Mouse (Mus musculus) c-Kit-positive CD71-negative TER-119-negative erythroid progenitor cells, embryonic 14.5 days (primary cell): ENCODE results near the gene Ppp1r1c.

Experiments
- DNase-seq: peaks from one replicate; pipeline ENCODE4 v3.0.0-alpha.2; 2013; ENCODE audit warnings: low read depth

Gene Ppp1r1c

DNA sequence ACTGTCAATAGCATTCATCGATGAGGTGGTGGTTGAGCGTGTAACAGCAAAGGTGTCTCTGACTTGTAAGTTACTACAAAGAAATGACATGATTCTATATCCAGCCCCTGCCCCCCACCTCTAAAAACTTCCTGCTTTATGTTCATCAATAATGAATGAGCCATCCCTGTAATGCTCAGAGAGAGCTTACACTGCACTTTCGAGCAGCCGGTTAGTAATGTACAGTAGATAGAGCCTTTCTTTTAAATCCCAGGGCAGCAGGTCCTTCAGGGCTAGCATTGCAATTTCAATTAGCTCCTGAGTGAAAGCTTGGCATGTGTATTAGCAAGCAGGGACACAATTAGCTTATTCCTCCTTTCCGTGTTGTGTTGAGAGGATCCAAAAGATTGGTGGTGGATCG is at the start of gene Ppp1r1c:
Ppp1r1c (plus strand) TSS at position 206 of the 400 bp plus-strand sequence.
- DNase-seq, result no peak

DNA sequence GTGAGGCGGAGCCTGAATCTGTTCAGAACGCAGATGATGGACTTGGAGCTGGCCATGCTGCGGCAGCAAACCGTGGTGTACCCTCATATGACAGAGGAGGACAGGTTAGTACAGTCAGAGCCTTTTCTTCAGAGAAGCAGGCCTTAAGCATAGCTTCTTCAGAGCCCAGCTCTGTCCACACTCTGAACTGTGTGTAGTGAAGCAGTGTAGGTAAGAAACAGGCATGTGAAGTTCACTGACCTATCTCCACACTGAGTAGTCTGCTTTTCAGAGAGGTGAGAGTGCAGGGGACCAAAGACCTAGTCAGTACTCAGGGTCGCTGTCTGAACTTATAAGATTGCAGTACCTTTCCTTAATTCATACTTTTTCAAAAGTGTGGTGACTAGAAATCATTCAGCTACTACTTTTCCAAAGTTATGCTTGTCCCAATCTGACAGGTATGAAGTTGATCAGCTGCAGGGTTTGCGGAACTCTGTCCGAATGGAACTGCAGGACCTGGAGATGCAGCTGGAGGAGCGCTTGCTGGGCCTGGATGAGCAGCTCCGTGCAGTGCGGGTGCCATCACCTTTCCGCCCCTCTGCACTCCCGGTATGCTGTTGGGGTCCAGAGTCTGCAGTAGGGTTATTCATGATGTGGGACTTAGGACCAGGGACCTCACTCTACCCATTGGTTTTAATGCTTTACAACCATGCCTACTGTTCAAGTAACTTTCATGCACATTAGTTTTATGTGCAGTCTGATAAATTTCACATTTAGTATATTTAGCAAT is 47.0 kb upstream of the Ppp1r1c start:
- DNase-seq, result no peak

- DNase-seq, result no peak
Observed at GRCm38 (mm10) chr2:79661486-79662104, 46.0 kb upstream of the Ppp1r1c start.

GRCm38 (mm10) chr2:79664532-79665286 is 42.9 kb upstream of the Ppp1r1c start:
- DNase-seq, result no peak

DNA sequence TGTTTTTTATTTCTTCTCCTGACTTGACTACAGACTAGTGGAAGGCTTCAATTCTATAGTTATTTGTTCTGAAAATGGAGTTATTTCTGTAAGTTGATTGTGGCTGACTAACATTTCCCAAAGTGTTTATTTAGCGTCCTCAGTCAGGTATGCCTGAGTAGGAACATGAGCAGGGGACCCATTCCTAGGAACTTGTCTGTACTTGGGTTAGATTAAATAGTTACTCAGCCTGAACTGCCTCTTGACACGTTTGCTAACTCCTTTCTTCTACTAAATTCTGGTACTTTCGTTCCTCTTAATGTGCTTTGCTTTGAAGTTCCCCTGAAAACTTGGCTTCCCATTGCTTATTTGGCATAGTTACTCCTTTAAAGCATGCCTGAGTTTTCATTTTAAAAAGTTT is 42.1 kb upstream of the Ppp1r1c start:
- DNase-seq, result no peak

DNA sequence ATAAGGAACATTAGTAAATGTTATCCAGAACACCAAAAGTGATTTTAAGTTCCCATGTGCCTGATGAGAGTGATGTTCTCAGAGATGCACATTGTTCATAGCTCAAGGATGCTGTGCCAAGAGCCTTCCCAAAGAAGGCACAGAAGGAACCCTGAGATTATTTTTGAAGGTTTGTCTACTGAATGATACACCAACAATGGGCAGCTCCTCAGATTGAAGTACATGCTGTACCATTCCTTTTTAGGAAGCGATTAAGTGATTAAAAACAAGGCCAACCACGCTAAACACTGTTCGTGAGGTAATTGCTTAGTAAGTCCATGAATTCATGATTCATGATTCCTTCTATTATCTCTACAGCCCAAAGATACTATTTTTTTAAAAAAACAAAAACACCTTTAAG is 32.3 kb upstream of the Ppp1r1c start:
- DNase-seq, result no peak

DNA sequence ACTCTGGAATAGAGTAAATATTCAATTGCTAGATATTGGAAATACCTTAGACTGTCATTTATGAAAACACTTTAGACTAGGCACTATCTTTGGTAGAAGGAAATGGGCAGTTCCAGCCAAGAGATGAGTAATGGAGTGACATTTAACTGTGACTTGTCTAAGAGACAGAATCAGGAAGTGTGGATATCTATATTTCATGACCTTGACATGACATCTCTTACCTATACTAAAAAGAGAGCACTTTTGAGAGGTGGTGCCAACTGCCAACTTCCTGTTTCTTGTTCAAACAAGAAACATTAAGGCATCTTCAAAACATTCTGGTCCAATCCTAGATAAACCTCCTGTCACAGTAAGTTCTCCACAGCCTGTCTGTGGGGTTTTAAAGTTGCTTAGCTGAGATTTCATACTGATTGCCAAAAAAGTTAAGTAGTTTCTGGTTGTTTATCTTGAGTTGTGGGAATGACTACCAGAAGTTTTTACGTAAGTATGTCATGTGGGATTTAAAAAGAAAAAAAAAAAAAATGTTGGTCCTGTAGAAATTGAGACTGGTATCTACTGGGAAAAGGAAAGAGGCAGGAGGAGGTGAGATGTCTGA is 29.8 kb upstream of the Ppp1r1c start:
- no peak for DNase-seq

GRCm38 (mm10) chr2:79681672-79682071 is 25.9 kb upstream of the Ppp1r1c start:
- DNase-seq, result no peak

DNA sequence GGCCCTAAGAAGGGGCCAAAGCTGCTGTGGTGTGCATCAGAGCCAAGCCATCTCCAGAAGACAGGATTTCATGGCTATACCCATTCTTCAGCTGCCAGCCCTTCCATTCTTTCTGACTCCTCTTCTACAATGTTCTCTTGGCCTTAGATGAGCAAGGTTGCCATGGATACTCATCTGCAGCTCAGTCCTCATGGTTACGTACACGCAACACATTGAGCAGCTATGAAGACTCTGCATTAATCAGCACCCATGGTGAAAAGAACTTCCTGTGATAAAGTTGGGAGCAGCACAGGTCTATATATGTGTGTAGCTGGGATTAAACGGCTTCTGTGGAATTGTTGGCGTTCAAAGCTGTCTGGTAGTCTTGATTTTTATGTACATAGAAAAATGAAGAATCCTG is 24.3 kb upstream of the Ppp1r1c start:
- no peak for DNase-seq

DNA sequence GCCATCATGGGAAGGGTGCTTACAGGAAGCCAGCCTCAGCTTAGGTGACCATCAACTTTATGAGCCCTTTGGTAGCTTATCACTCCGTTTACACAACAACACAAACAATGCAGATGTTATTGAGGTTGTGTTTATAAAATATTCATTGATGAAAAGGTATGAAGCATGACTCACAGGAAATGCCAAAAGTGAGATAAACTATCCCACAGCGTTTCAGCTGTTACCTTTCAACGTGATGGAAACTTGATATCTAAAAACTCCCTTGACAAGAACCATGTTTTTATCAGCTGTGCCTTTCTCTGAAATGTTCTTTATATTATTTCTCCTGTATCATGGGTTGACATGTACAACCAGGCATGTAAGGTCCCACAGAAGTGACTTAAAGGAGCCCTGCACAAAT is 16.7 kb upstream of the Ppp1r1c start:
- DNase-seq, result no peak

DNA sequence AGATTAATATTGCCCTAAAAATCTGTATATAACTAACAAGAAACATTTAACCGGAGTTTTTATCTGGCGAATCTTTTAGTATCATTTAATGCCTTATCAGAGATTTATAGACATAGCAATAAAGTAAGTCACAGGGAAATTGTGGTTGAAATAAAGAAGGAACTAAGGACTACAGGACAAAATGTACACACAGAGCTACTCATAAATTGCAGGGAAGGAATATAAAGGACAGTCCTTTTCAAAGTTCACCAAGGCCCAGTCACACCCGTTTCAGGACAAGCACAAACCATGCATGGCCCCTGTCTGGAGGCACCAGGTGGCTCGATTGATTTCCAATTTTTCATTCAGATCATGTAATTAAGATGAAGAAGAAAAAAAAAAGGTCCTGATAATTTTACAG is 12.4 kb upstream of the Ppp1r1c start:
- DNase-seq, result no peak

GRCm38 (mm10) chr2:79695939-79696338 is 11.6 kb upstream of the Ppp1r1c start:
- DNase-seq, result no peak

DNA sequence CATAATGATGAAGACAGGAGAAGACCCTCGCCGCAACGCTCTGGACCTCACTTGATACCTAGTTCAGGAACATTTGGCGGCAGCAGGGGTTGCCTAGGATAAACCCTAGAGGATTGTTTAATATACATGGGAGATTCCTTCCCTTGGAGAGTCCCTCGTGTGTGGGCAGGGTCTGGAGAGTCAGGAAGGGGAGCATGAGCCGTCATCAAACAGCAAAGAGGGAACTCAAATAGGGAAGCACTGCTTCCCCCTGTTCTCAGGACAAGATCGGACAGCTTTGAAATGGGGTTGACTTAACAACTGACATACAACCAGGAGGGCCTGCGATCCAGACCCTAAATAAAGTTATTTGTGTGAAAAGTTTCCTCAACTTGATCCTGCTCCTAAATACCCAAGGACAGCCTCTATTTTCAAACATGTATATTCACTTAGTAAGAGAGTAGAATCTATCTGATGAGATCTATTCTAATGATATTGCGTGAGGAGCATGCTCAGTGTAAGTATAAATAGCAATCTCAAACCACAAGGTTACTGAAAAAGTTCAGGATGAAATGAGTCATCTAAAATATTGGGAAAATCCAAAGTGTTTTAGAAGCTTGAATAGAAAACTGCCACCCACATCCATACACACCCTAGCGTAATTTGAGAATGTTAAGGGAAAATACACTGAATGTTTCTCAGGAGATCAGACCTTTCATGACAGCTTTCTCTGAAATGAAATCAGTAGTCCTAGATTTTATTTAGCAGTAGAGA is 10.9 kb upstream of the Ppp1r1c start:
- no peak for DNase-seq

- no peak for DNase-seq
Observed at GRCm38 (mm10) chr2:79698166-79698565, 9.4 kb upstream of the Ppp1r1c start.

- no peak for DNase-seq
Observed at GRCm38 (mm10) chr2:79704773-79705172, 2.8 kb upstream of the Ppp1r1c start.

- DNase-seq, result no peak
Observed at GRCm38 (mm10) chr2:79713662-79714091, 6.1 kb downstream of the Ppp1r1c start.

- DNase-seq, result no peak
Observed at GRCm38 (mm10) chr2:79714745-79715144, 7.2 kb downstream of the Ppp1r1c start.

DNA sequence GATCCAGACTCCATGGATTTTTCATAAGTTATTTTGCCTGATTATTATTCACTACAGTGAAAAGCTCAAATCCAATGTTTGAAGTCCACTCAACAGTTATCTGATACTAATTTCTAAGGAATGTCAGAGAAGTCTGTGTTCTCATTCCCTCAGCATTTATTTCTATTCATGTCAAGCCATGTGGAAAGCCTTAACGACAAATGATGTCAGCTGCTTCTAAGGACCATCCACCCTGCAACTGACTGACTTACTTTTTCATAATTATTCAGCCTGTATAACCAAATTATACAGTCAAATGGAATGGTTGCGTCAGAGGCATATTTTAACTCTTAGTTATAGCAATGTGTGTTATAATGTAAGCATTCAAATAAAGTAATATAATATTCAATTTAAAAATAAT is 8.3 kb downstream of the Ppp1r1c start:
- DNase-seq, result no peak

GRCm38 (mm10) chr2:79717846-79718245 is 10.3 kb downstream of the Ppp1r1c start:
- no peak for DNase-seq

DNA sequence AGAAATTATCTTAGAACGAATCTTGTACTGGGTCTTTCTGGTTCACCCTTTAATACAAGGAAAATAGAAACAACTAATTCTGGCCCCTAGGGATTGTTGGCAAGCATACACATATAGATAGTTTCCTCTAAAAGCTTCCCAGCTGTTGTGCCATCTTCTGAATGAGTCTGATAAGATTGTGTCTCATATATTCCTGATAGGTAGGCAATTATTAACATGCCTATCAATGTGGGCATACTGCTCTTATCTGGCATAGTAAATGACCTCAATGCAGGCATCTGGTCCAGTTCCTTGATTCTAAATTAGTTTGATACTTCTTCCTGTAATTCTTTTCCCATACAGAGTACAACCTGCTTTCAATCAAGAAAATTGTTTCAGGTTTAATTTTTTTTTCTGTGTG is 14.8 kb downstream of the Ppp1r1c start:
- no peak for DNase-seq

- DNase-seq, result no peak
Observed at GRCm38 (mm10) chr2:79738958-79739357, 31.4 kb downstream of the Ppp1r1c start.

- no peak for DNase-seq
Observed at GRCm38 (mm10) chr2:79741966-79742365, 34.4 kb downstream of the Ppp1r1c start.
